Mouse (Mus musculus) left cerebral cortex, adult 11 months (tissue): ENCODE measurements around the gene Tmem236.

ENCODE experiments used
- DNase-seq: peaks from one replicate; pipeline ENCODE4 v3.0.0; 2022; ENCODE audit warnings: low spot score

Gene Tmem236

DNA sequence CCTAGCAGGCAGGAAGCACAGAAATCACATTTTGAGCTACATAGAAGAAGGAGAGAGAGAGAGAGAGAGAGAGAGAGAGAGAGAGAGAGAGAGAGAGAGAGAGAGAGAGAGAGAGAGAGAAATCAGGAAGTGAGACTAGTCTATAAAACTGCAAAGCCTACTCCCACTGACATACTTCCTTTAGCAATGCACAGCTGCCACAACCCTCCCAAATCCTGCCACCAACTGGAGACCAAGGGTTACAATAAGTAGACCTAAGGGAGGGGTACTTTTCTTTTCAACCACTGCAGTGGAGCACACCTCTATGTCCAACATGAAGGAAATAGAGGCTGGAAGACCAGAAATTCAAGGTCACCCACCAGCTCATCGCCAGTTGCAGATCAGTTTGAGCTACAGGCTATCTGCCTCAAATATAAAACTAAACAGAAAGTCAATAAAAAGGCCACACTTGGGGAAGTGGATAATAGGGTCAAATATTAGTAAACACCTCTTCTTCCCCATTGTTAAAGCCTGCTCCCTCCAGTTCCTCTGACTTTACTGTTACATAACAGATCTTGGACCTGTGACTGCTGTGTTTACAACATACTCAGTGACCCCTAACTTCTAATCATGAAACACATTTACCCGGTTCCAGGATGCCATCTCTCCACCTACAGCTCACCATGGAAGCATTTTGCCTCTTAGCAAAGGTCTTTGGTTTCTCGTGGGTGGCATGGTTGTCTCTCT lies 75.7 kb downstream of the Tmem236 start:
- no peak for DNase-seq

DNA sequence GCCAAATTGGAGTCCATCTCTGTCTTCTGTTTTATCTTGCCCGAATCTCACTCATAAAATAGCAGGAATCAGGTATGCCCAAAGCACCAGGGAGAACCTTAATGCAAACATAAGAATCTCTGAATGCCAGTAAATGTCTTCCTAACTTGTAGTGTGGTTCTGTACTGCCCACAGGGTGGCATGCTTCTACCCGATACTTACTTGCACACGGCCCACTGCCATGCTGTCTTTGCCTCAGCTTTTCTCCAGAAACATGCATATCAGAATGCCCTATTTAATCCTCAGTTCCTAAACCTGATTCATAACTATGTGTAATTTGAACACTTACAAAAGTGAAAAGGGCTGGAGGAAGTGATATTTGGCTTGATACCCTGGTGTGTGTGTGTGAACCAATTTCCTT lies 77.6 kb downstream of the Tmem236 start:
- no peak for DNase-seq

DNA sequence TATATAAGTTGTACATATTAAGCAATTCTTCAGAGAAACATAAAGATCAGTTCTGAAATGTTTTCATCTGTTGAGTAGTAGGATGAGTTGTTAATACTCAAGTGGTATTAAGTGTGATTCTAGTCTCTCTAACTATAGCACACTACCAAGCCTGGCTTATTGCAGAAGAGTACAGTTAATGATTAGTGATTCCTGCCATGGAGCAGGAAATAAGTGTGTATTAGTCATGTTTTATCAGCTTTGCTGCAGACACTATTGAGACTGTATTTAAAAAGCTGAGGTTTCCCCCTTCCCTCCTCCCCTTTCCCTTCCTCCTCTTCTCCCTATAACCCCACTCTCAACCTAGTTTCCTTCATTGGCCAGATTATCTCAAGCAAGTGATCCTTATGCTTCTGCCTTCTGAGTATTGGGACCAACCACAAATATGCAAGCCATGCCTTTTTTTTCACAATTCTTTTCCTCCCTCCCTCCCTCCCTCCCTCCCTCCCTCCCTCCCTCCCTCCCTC lies 84.1 kb downstream of the Tmem236 start:
- DNase-seq: no peak

DNA sequence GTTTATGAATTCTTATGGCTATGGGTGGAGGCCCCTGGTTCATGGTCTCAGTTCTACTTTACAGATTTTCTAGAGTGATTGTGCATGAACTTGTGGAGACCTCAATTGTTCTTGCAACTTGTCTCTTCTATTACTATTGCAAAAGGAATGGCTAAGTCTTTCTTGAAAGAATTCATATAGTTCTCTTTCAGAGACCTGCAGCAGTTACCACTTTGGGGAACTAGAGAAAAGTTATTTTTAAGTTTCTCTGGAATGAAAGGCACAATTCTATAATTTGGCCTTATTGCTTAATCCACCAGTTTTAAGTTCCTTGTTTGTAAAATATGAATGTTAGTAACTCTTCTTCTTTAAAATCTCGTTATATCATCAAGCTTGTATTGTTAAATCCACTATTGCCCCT lies 87.8 kb downstream of the Tmem236 start:
- DNase-seq: no peak

DNA sequence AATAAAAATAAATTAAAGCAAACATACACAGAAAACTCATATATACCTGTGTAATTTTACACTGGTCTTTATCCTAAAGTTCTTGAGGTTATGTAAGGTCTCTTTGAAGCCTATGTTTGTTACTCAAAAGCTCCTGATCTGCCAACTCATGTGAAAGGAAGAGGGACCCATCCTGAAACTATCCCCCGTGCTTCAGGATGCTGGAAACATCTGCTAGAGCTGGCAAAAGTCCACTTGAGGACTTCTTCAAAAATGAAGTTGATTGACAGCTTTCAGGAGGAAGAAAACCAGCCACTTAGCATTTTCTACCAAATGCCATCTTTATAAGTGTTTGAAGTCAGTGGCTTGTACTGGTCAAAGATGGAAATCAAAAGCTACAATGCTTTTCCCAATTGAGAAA lies 94.8 kb downstream of the Tmem236 start:
- no peak for DNase-seq
